Mouse (Mus musculus) ES-E14 (cell line): ENCODE measurements around the gene Atp1a4.

Experiments
- HCFC1 ChIP-seq: IDR thresholded peaks from 2 replicates; pipeline ENCODE4 v1.6.1; 2012; ENCODE audit warnings: low read length, inconsistent platforms, borderline replicate concordance; ENCODE audit not compliant: insufficient read depth
- MAFK ChIP-seq: IDR thresholded peaks from 2 replicates; pipeline ENCODE4 v1.6.1; 2014; ENCODE audit warnings: mild to moderate bottlenecking, low read depth, low read length, inconsistent platforms; ENCODE audit not compliant: insufficient read depth
- ZNF384 ChIP-seq: IDR thresholded peaks from 2 replicates; pipeline ENCODE4 v1.6.1; 2012; ENCODE audit warnings: low read depth, low read length, inconsistent platforms

DNA sequence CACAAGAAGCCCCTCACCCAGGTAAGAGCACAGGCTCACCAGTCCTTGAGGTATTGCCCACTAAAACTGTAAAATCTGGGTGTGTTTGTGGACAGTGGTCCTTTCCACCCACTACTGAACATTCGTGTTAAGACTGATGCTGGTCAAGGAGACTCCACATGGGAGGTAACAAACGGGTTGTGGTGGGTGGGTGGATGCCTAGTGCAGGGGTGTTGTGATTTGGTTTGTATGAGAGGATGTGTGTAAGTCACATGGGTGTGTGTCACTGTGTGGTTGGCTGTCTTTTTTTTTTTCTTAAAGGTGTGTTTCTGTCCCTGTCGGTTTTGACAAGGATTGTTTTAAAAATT is 52.5 kb downstream of the Atp1a4 start:
- TF ChIP-seq HCFC1 (no peak), ZNF384 (no peak), MAFK (no peak)
